Mouse (Mus musculus) limb, embryonic 11.5 days (tissue): ENCODE data around the gene Degs1. TPM values are rescaled to one million over a fixed set of nuclear protein-coding genes. Genes with fewer than 3 reads are reported as not detected.

Source experiments
- ATAC-seq: fragments of 200-750 bp; cut with Nextera tagmentation; 2 replicates; pipeline ENCODE4 v1.8.0; 2017; ENCODE audit warnings: low read depth; ENCODE audit not compliant: insufficient number of reproducible peaks, low FRiP score, low TSS enrichment
- DNase-seq: peaks from one replicate; pipeline ENCODE4 v3.0.0-alpha.2; 2015; ENCODE audit warnings: low spot score
- H3K27ac ChIP-seq: fragments of 300-500 bp; sonication (generic); replicated peaks from 2 replicates; pipeline ENCODE4 v1.5.1; 2014; ENCODE audit warnings: low read depth, mild to moderate bottlenecking, low read length
- H3K27me3 ChIP-seq: fragments of 300-500 bp; sonication (generic); 2 replicates; pipeline ENCODE4 v1.6.1; 2014; ENCODE audit warnings: mild to moderate bottlenecking, low read length, mixed read lengths; ENCODE audit not compliant: control insufficient read depth, insufficient read depth
- H3K36me3 ChIP-seq: fragments of 300-500 bp; sonication (generic); 2 replicates; pipeline ENCODE4 v1.6.1; 2014; ENCODE audit warnings: mild to moderate bottlenecking, low read length, moderate library complexity, mixed read lengths; ENCODE audit not compliant: control insufficient read depth, insufficient read depth
- H3K4me1 ChIP-seq: fragments of 300-500 bp; sonication (generic); 2 replicates; pipeline ENCODE4 v1.6.1; 2014; ENCODE audit warnings: low read length, mixed read lengths; ENCODE audit not compliant: control insufficient read depth, insufficient read depth
- H3K4me2 ChIP-seq: fragments of 300-500 bp; sonication (generic); 2 replicates; pipeline ENCODE4 v1.6.1; 2014; ENCODE audit warnings: low read depth, mild to moderate bottlenecking, moderate library complexity; ENCODE audit not compliant: severe bottlenecking
- H3K4me3 ChIP-seq: fragments of 300-500 bp; sonication (generic); 2 replicates; pipeline ENCODE4 v1.5.1; 2014; ENCODE audit warnings: low read depth, low read length
- H3K9ac ChIP-seq: fragments of 300-500 bp; sonication (generic); 2 replicates; pipeline ENCODE4 v1.6.1; 2014; ENCODE audit warnings: mild to moderate bottlenecking, low read length
- H3K9me3 ChIP-seq: fragments of 300-500 bp; sonication (generic); 2 replicates; pipeline ENCODE4 v1.6.1; 2016; ENCODE audit warnings: low read length; ENCODE audit not compliant: control insufficient read depth
- WGBS: fragments of 180-500 bp; shearing (Covaris S2); extraction: QIAGEN DNeasy Blood & Tissue Kit; methylation state at CpG from one replicate; pipeline ENCODE4 v1.1.7; 2014; 5-methylcytosine and 5-hydroxymethylcytosine counted together
- polyA plus RNA-seq: library from polyadenylated mRNA; unstranded; fragments of >200 nt; fragmentation: Nextera tagmentation; extraction: Ambion mirVana; gene quantifications from 2 replicates; pipeline ENCODE4 v1.2.1, GENCODE M21; 2014

The Degs1 gene
- polyA plus RNA-seq, 1 experiment from 2014 or later = 73.6 TPM

DNA sequence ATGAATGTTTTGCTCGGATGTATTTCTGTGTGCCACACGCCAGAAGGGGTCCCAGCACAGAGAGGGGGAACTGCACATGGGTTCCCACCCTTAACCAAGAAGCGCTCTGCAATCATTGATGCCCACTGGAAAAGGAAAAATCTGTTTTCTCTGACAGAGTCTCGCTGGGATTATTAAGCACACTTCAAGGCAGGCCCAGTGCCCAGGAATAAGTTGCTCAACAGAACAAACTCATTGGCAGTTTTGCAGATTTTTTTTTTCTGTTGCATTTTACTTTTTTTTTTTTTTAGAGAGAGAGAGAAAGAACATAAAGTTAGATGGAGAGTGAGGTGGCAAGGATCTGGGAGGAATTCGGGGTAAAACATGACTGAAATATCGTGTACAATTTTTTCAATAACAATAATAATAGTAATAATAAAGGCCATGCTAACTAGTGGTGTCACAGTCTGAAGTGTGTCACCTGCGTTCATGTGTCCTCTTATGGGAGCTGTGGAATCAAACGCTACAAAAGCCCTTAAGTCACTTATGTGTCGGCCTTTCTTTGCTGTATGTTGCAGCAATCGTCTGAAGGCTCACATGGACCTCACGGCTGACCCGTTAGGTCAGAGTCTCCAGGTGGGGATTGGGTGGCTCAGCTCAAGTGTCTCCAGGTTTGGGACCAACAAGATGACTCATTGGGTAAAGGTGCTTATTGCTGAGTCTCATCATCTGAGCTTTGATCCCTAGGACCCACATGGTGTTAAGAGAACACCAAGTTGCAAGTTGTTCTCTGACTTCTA, 28.7 kb downstream of the Degs1 start:
- H3K27ac ChIP-seq = no peak overlapping the region
- ATAC-seq = no peak
- no peak overlapping the region for H3K4me2 ChIP-seq
- no peaks in the 10 kb centered on the region for H3K9me3 ChIP-seq
- DNase-seq = no peak
- no peaks in the 10 kb centered on the region for H3K36me3 ChIP-seq
- H3K4me1 ChIP-seq = no peaks in the 10 kb centered on the region
- no peaks in the 10 kb centered on the region for H3K27me3 ChIP-seq
- 90% methylated on average over 12 of the region's 12 CpGs for WGBS
- no peak overlapping the region for H3K9ac ChIP-seq
- no peak overlapping the region for H3K4me3 ChIP-seq

DNA sequence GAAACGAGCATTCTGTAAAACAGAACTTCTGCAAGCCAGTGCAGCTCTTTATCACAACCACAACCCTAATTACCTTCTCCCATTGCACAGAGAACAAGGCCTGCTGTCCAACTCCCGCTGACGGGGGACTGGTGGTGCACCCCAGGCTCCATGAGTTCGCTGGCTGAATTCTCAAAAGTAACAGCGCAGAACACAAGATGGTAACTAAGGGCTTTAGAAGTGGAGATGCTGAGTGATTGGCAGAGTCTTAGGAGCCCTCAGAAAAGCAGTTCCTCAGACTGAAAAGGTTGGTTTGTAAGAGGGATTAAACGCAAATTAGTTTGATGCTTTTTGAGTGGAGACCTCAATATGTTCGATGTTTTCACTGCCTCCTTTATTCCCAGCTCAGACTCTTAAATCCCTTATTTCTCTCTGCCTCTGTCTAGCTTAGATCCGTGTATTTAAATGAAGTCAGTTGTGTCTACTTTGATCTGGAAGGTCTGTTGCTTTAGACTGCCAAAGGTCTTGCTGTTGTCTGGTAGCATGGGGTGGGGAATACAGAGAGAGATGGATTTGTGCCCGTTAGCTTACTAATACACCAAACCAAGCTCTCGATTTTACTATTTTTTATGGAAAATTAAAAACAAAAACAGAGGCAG, 30.0 kb downstream of the Degs1 start:
- Histone ChIP-seq H3K36me3 (no peaks in the 10 kb centered on the region), H3K9me3 (no peaks in the 10 kb centered on the region), H3K4me1 (no peaks in the 10 kb centered on the region), H3K27me3 (no peaks in the 10 kb centered on the region), H3K4me3 (no peak overlapping the region), H3K4me2 (no peak overlapping the region), H3K9ac (no peak overlapping the region), H3K27ac (no peak overlapping the region)
- DNase-seq (no peak), ATAC-seq (no peak)
- 84% methylated on average over 10 of the region's 10 CpGs for WGBS

- H3K36me3 ChIP-seq = no peaks in the 10 kb centered on the region
- no peaks in the 10 kb centered on the region for H3K27me3 ChIP-seq
- no peak overlapping the region for H3K9ac ChIP-seq
- H3K27ac ChIP-seq = no peak overlapping the region
- H3K9me3 ChIP-seq = no peaks in the 10 kb centered on the region
- DNase-seq (no peak), ATAC-seq (no peak)
- H3K4me3 ChIP-seq = no peak overlapping the region
- no peak overlapping the region for H3K4me2 ChIP-seq
- WGBS = 59% methylated on average over 4 of the region's 4 CpGs
- no peaks in the 10 kb centered on the region for H3K4me1 ChIP-seq
These were observed 31.9 kb downstream of the Degs1 start for GRCm38 (mm10) chr1:182250734-182251133.

DNA sequence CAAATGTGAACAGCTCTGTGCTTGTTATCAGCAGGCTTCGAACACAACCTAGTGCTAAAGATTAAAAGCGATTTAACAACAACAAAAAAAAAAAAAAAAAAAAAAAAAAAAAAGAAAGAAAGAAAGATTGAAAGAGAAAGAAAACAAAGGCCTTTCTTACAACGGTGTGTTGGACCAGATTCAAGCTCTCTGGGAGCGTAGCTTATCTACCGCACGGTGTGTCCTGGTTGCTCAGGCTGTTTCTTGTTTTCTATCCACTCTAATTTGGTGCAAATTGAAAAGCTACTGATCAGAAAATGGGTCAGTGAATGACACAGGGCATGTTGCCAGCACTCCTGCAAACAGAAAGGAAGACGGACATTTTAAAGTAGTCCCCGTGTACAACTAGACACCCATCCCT, 33.3 kb downstream of the Degs1 start:
- Histone ChIP-seq H3K4me2 (no peak overlapping the region), H3K9ac (no peak overlapping the region), H3K36me3 (no peaks in the 10 kb centered on the region), H3K4me1 (no peaks in the 10 kb centered on the region), H3K9me3 (no peaks in the 10 kb centered on the region), H3K27ac (no peak overlapping the region), H3K27me3 (no peaks in the 10 kb centered on the region), H3K4me3 (no peak overlapping the region)
- ATAC-seq = no peak
- no peak for DNase-seq
- 87% methylated on average over 8 of the region's 8 CpGs for WGBS

DNA sequence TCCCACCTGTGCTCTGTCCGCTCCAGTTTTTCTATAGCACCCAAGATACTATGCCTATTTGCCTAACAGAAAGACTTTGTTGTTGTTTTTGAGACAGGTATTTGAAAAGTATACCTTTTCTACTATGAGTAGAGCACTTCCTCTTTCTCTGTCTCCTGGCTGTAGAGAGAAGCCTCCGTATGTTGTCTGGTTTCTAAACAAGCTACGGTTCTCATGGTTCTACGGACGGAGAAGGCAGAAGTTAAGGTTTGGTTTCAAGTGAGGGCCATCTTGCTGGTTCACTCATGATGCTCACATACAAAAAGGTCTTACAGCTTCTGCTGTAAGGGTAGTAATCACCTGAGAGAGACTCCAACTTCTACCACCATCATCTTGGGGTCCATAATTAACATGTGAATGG, 37.6 kb downstream of the Degs1 start:
- Histone ChIP-seq H3K4me3 (no peak overlapping the region), H3K4me2 (no peak overlapping the region), H3K36me3 (no peaks in the 10 kb centered on the region), H3K9me3 (no peaks in the 10 kb centered on the region), H3K4me1 (no peaks in the 10 kb centered on the region), H3K27me3 (no peaks in the 10 kb centered on the region), H3K27ac (no peak overlapping the region), H3K9ac (no peak overlapping the region)
- ATAC-seq (no peak), DNase-seq (no peak)
- WGBS = 93% methylated on average over 5 of the region's 5 CpGs

DNA sequence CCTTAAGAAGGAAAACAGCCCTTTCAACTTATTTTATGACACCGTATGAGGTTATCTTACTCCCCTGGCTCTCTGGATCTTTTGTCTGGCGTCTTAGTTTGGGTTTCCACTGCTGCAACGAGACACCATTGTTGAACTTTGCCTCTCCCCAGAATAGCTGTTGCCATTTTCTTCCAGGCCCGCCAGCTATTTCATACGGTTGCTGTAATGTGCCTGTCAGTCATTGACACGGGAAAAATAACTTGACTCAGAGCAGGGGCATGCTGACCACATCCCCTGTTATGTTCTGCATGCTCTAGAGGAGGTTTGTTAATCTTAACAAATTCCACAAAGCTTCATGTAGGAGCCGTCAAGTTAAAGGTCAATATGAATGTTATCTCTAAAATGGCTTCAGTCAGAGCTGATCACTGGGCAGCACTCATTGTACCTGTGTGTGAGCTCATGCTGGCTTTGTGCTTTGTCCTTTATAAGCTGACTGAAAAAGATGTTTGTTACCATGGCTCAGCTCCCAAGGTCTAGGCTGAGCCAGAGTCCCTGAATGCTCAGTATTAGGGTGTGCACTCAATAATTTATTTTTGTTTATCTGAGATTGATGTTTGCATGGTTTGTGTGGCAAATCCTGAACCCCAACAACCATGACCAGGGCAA, 44.4 kb downstream of the Degs1 start:
- WGBS = 67% methylated on average over 7 of the region's 7 CpGs
- no peak overlapping the region for H3K9ac ChIP-seq
- H3K4me3 ChIP-seq = no peak overlapping the region
- DNase-seq = no peak
- no peak overlapping the region for H3K4me2 ChIP-seq
- no peaks in the 10 kb centered on the region for H3K4me1 ChIP-seq
- no peaks in the 10 kb centered on the region for H3K27me3 ChIP-seq
- no peak overlapping the region for H3K27ac ChIP-seq
- ATAC-seq = no peak
- H3K36me3 ChIP-seq = no peaks in the 10 kb centered on the region
- no peaks in the 10 kb centered on the region for H3K9me3 ChIP-seq

DNA sequence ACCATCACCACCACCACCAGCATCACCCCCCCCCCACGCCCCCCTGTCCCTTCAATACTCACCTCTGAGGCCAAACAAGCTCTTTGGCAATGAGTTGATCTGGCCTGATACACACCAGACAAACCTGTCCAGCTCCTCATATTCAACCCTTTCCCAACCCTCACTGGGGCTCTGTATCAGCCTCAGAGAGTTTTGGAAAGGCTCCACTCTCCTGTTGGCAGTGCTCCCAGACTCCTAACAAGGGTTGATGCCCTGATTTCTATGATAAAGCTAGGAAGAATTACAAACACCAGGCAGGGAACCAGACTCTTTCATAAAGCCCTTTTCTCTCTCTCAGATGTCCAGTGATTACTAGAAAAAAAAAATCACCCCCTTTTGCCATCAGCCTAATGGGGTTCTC, 45.2 kb downstream of the Degs1 start:
- H3K9ac ChIP-seq = no peak overlapping the region
- no peaks in the 10 kb centered on the region for H3K36me3 ChIP-seq
- no peak overlapping the region for H3K27ac ChIP-seq
- ATAC-seq = no peak
- no peaks in the 10 kb centered on the region for H3K9me3 ChIP-seq
- 92% methylated on average over 1 of the region's 1 CpGs for WGBS
- DNase-seq = no peak
- H3K4me1 ChIP-seq = no peaks in the 10 kb centered on the region
- no peak overlapping the region for H3K4me2 ChIP-seq
- H3K4me3 ChIP-seq = no peak overlapping the region
- H3K27me3 ChIP-seq = no peaks in the 10 kb centered on the region

DNA sequence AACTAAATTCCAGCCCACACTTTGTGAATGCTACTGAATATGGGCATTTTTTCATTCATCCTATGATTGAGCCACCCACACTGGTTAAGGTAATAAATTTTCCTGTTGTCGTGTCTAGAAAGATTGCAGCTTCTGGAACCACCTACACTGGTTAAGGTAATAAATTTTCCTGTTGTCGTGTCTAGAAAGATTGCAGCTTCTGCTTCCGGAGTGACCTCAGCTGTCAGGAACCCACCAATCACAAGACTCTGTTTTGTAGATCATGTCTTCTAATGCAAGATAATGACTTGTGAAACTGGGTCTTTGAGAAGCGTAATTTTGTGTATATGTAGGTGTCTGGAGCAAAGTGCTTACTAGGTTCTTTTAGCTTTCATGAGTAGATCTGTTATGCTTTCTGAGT, 47.4 kb downstream of the Degs1 start:
- H3K9me3 ChIP-seq = no peaks in the 10 kb centered on the region
- H3K4me2 ChIP-seq = no peak overlapping the region
- H3K4me1 ChIP-seq = no peaks in the 10 kb centered on the region
- no peak overlapping the region for H3K4me3 ChIP-seq
- DNase-seq (no peak), ATAC-seq (no peak)
- no peak overlapping the region for H3K27ac ChIP-seq
- H3K36me3 ChIP-seq = no peaks in the 10 kb centered on the region
- 83% methylated on average over 4 of the region's 4 CpGs for WGBS
- no peak overlapping the region for H3K9ac ChIP-seq
- H3K27me3 ChIP-seq = no peaks in the 10 kb centered on the region
